Mouse (Mus musculus): ENCODE measurements around the gene Samd8. TPM values are rescaled to one million over a fixed set of nuclear protein-coding genes. Genes with fewer than 3 reads are reported as not detected.

The Samd8 gene
- polyA plus RNA-seq, 1 experiment from 2014 or later = 9.9 TPM

DNA sequence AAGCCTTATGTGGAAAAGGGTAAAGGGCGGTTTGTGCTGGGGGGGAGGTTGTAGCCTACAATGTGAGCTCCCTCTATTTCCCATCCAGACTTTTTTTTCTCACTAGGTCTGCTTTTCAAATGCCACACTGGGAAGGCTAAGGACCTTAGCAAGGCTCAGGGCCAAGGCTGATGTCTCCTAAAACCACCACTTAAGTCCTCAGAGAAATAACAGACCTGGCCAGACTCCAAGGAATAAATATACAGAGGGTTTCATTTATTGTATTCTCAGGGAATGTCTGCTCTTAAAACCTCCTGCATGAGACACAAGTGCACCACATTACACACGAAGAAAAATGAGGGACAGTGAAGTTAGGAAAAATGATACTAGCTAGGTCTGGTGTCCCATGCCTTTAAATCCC is 39.1 kb upstream of the Samd8 start:
- DNase-seq (peak; percentile 60), ATAC-seq (ENCODE audit: insufficient read depth) (no peak)
- H3K36me3 ChIP-seq (ENCODE audit: insufficient read depth) = no peaks in the 10 kb centered on the region
- 57% methylated on average over 2 of the region's 2 CpGs for WGBS
- peaks cover 13% of the 10 kb centered on the region; the same call in 1 of the 2 replicates for H3K4me1 ChIP-seq (ENCODE audit: insufficient read depth)
- no peaks in the 10 kb centered on the region for H3K9me3 ChIP-seq (ENCODE audit: low read depth, low read length)
- H3K9ac ChIP-seq = no peak overlapping the region
- H3K4me3 ChIP-seq (ENCODE audit: low read depth, low read length) = no peak overlapping the region
- no peaks in the 10 kb centered on the region for H3K27me3 ChIP-seq (ENCODE audit: insufficient read depth, low read length)
- H3K27ac ChIP-seq (ENCODE audit: low read depth) = no peak overlapping the region
- TF ChIP-seq CTCF (IDR thresholded peaks at IDR 0.05; ENCODE audit: low read depth) = no peak
- no peak overlapping the region for H3K4me2 ChIP-seq

DNA sequence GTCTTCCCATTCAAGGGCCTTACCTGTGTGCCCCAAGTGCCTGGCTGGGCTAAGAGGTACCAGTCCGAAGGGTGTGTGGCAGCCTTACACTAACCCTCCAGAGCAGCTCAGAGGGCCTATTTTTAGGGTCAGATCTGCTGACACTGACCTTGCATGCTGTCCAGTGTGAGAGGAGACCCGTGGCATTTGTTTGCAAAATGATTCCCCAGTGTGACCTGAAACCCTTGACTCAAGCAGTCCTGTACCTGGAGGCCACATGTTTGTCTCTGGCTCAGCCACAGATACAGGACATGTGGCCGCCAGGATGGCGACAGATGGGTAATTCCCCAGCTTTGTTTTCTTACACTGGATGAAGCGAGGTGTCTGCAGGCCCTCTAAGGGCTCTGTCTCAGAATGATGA is 35.8 kb upstream of the Samd8 start, which contains the start of gene Dupd1:
Gene Dupd1 (minus strand): TSS at position 91 of the 400 bp plus-strand sequence.
- Histone ChIP-seq H3K4me1 (ENCODE audit: insufficient read depth) (peaks cover 4% of the 10 kb centered on the region; the same call in 1 of the 2 replicates), H3K36me3 (ENCODE audit: insufficient read depth) (no peaks in the 10 kb centered on the region), H3K9ac (no peak within 1 kb of the TSS), H3K27me3 (ENCODE audit: insufficient read depth, low read length) (no peaks in the 10 kb centered on the region), H3K27ac (ENCODE audit: low read depth) (no peak within 1 kb of the TSS), H3K4me2 (no peak within 1 kb of the TSS), H3K4me3 (ENCODE audit: low read depth, low read length) (no peak within 1 kb of the TSS), H3K9me3 (ENCODE audit: low read depth, low read length) (no peaks in the 10 kb centered on the region)
- DNase-seq = no peak
- WGBS = 63% methylated on average over 5 of the region's 5 CpGs
- ATAC-seq (ENCODE audit: insufficient read depth) = no peak
- no peak for TF ChIP-seq CTCF (IDR thresholded peaks at IDR 0.05; ENCODE audit: low read depth)

DNA sequence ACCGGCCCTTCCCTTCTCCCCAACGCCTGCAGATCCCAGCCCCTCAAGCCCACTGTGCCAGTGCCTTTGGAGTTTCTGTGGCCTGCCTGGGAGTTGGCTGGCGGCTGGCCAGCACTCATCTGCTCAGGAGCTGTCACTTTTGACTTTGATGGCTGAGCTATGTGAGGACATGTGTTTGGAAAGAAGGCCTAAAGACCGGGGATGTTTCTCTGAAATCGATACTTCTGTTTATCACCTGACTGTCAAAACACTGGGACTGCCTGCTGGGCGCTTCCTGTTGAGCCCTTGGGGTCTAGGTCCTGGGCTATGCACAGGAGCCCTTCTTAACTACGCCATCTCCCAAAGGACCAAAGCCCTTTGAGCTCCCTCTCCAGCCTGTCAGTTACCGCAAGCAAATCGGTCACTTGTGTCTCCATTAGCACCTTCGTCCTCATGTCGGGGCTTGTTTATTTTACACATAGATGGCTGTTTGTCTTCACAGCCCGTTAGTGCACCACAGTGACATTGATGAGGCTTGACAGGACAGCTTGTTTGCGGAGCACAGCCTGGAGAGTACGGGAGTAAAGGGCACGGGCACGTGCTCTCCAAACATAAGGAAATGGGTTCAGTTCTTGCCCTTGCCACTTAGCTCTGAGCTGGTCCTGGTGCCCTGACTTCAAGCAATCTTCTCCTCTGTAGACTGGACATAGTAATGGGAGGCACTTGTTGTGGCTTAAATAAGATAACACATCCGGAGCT is 30.5 kb upstream of the Samd8 start:
- Histone ChIP-seq H3K9me3 (ENCODE audit: low read depth, low read length) (no peaks in the 10 kb centered on the region), H3K9ac (no peak overlapping the region), H3K4me2 (no peak overlapping the region), H3K27me3 (ENCODE audit: insufficient read depth, low read length) (no peaks in the 10 kb centered on the region), H3K27ac (ENCODE audit: low read depth) (no peak overlapping the region), H3K4me1 (ENCODE audit: insufficient read depth) (peaks cover 6% of the 10 kb centered on the region; the same call in 1 of the 2 replicates), H3K4me3 (ENCODE audit: low read depth, low read length) (no peak overlapping the region), H3K36me3 (ENCODE audit: insufficient read depth) (no peaks in the 10 kb centered on the region)
- no peak; the same call in 1 of the 2 replicates for ATAC-seq (ENCODE audit: insufficient read depth)
- no peak for TF ChIP-seq CTCF (IDR thresholded peaks at IDR 0.05; ENCODE audit: low read depth)
- WGBS = 7% methylated on average over 17 of the region's 17 CpGs
- peak; percentile 30 for DNase-seq

DNA sequence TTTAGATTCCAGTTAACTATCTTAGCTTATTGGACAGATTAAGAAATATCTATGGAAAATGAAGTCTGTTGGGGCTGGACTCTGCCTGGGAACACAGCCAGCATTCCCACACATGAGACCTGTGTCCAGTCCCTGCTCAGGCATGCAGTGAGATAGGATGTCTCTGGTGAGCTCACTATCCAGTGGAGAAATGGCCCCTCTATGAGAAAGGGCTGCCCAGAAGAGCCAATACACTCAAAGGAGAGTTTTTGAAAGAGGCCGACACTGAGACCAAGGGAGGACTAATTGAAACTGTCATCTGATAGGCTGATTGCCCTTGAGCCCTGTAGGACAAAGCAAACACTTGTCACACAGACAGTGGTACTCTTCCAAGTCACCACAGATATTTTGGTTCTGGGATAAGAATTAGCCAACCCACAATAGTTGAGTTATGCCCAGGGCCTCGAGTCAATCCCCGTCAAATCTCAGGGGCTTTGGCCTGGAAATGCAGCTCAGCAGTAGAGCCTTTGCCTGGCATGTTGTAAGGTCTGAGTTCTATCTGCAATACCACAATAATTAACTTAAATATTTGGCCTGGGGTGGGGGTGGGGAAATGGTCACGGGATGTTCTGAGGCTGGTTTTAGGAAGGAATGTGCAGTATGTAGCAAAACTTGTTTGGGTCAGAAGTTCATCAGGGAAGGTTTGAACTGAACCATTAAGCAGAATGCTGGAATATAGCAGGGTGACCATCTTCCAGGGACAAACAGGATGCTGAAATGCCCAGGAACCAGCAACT is 29.7 kb upstream of the Samd8 start:
- H3K4me2 ChIP-seq = no peak overlapping the region
- H3K27ac ChIP-seq (ENCODE audit: low read depth) = no peak overlapping the region

DNA sequence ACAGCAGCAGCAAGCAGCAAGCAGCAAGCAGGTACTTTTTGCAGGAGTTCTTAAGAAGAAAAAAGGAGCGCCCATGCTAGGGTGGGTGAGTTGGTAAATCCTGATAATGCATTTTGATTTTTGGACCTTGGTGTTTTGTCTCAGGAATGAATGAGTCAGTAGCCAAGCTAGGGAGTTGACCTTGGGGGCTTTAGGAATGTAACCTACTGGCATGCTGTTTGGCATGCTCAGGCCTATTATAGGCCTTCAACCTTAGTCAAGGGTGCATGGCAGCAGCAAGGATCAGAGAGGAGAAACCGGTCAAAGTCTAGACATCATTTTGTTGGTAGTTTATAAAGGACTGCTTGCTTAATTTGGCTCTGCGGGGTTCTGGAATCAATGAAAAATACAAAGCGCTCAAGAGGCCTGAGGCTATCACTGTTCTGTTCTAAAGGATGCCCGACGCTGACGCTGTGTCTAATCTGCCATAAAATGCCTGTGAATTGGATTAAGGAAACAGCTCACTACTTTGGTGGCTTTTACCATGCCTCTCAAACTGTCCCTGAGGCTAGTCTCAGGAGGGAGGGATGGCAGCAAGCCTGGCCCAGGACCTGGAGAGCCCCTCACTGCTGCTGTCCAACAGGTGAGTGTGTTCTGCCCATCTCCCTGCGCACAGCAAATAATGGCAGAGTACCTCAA is 28.2 kb upstream of the Samd8 start:
- 91% methylated on average over 8 of the region's 8 CpGs for WGBS
- no peak overlapping the region for H3K9ac ChIP-seq
- H3K36me3 ChIP-seq (ENCODE audit: insufficient read depth) = no peaks in the 10 kb centered on the region
- no peaks in the 10 kb centered on the region for H3K27me3 ChIP-seq (ENCODE audit: insufficient read depth, low read length)
- no peak for TF ChIP-seq CTCF (IDR thresholded peaks at IDR 0.05; ENCODE audit: low read depth)
- no peak overlapping the region for H3K4me2 ChIP-seq
- H3K4me3 ChIP-seq (ENCODE audit: low read depth, low read length) = no peak overlapping the region
- peaks cover 6% of the 10 kb centered on the region; the same call in 1 of the 2 replicates for H3K4me1 ChIP-seq (ENCODE audit: insufficient read depth)
- DNase-seq (no peak), ATAC-seq (ENCODE audit: insufficient read depth) (no peak)
- no peaks in the 10 kb centered on the region for H3K9me3 ChIP-seq (ENCODE audit: low read depth, low read length)
- no peak overlapping the region for H3K27ac ChIP-seq (ENCODE audit: low read depth)

More for the DNA sequence above, 29.7 kb upstream of the Samd8 start:
- ATAC-seq (ENCODE audit: insufficient read depth) (no peak; the same call in 1 of the 2 replicates), DNase-seq (peak; percentile 33)
- H3K36me3 ChIP-seq (ENCODE audit: insufficient read depth) = no peaks in the 10 kb centered on the region
- no peak overlapping the region for H3K4me3 ChIP-seq (ENCODE audit: low read depth, low read length)
- no peaks in the 10 kb centered on the region for H3K9me3 ChIP-seq (ENCODE audit: low read depth, low read length)
- WGBS = 65% methylated on average over 4 of the region's 4 CpGs
- peaks cover 6% of the 10 kb centered on the region; the same call in 1 of the 2 replicates for H3K4me1 ChIP-seq (ENCODE audit: insufficient read depth)
- no peaks in the 10 kb centered on the region for H3K27me3 ChIP-seq (ENCODE audit: insufficient read depth, low read length)
- no peak for TF ChIP-seq CTCF (IDR thresholded peaks at IDR 0.05; ENCODE audit: low read depth)
- no peak overlapping the region for H3K9ac ChIP-seq

DNA sequence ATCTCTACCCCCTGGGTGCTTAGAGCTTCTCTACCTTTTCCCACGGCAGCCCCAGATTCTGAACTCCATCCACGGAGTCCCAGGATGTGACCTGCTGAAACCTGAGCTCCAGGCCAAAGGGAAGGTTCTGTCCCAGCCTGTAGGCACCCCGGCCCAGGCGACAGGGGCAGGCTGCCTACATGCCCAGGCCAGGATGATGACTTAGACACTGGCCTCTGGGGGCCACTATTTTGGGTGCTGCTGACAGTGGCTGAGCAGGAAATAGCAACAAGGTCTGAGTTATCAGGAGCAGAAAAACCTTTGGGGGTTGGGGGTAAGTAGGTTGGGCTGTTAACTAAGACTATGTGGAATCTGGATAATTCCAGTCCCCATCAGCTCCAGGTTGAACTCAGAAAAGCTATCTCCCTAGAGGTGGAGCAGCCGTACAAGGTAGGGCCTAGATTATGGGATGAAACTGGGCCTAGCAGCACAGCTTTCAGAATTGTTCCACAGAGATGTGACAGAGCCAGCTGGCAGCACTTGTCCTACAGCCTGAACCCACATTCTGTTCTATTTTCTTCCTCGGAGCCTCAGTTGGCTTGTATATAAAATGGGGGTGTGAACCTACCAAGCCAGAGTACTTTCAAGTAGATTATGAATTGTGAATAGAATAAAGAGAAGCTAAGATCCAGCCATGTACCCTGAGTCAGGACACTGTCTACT is 21.1 kb upstream of the Samd8 start:
- H3K9ac ChIP-seq = no peak overlapping the region
- DNase-seq = no peak
- WGBS = 74% methylated on average over 6 of the region's 6 CpGs
- H3K4me3 ChIP-seq (ENCODE audit: low read depth, low read length) = no peak overlapping the region
- H3K36me3 ChIP-seq (ENCODE audit: insufficient read depth) = no peaks in the 10 kb centered on the region
- H3K4me2 ChIP-seq = no peak overlapping the region
- no peak for TF ChIP-seq CTCF (IDR thresholded peaks at IDR 0.05; ENCODE audit: low read depth)
- no peaks in the 10 kb centered on the region for H3K9me3 ChIP-seq (ENCODE audit: low read depth, low read length)
- H3K27ac ChIP-seq (ENCODE audit: low read depth) = no peak overlapping the region
- H3K4me1 ChIP-seq (ENCODE audit: insufficient read depth) = no peaks in the 10 kb centered on the region
- H3K27me3 ChIP-seq (ENCODE audit: insufficient read depth, low read length) = no peaks in the 10 kb centered on the region
- no peak for ATAC-seq (ENCODE audit: insufficient read depth)
